Mouse (Mus musculus): ENCODE data around the gene Lrrc74b. TPM values are rescaled to one million over a fixed set of nuclear protein-coding genes. Genes with fewer than 3 reads are reported as not detected.
"Not testable (repeated sequence)": the region's sequence is repeated elsewhere in the genome, so short reads cannot be mapped to it uniquely, and the experiment has no call there.

Lrrc74b gene
- polyA plus RNA-seq, 1 experiment from 2014 or later = 0.05 TPM

GRCm38 (mm10) chr16:17556180-17556579, 4.9 kb downstream of the Lrrc74b start:
- no peak overlapping the region for H3K9ac ChIP-seq (replicated peaks)
- WGBS (ENCODE audit: insufficient replicate concordance) = 81% methylated on average over 4 of the region's 4 CpGs
- DNase-seq (no peak), ATAC-seq (no peak)
- H3K4me2 ChIP-seq (ENCODE audit: low read depth, low read length) = no peak overlapping the region
- no peaks in the 10 kb centered on the region for H3K9me3 ChIP-seq (ENCODE audit: low read length)
- H3K27me3 ChIP-seq (ENCODE audit: insufficient read depth, low read length) = 0 out of 2 replicates have a peak, but pooled peaks cover 2% of the 10 kb centered on the region
- TF ChIP-seq EP300 (IDR thresholded peaks at IDR 0.05; ENCODE audit: low read depth) (no peak), CTCF (IDR thresholded peaks at IDR 0.05; ENCODE audit: low read depth) (no peak)
- no peak overlapping the region for H3K4me3 ChIP-seq (ENCODE audit: low read depth, low read length)
- H3K36me3 ChIP-seq (replicated peaks; ENCODE audit: insufficient read depth, low read length) = no peaks in the 10 kb centered on the region
- peaks cover 31% of the 10 kb centered on the region for H3K4me1 ChIP-seq (ENCODE audit: insufficient read depth)
- no peak overlapping the region for H3K27ac ChIP-seq (ENCODE audit: low read depth)

- not testable (repeated sequence) for DNase-seq; ATAC-seq; H3K9me3 ChIP-seq (ENCODE audit: low read length); H3K27me3 ChIP-seq (ENCODE audit: insufficient read depth, low read length); H3K36me3 ChIP-seq (replicated peaks; ENCODE audit: insufficient read depth, low read length); H3K4me3 ChIP-seq (ENCODE audit: low read depth, low read length); H3K27ac ChIP-seq (ENCODE audit: low read depth)
- WGBS (ENCODE audit: insufficient replicate concordance) = 34% methylated on average over 4 of the region's 4 CpGs
- Histone ChIP-seq H3K9ac (replicated peaks) (peak overlapping the region; percentile 11; the same call in 1 of the 2 replicates), H3K4me1 (ENCODE audit: insufficient read depth) (peaks cover 36% of the 10 kb centered on the region), H3K4me2 (ENCODE audit: low read depth, low read length) (peak overlapping the region; percentile 67)
Observed at GRCm38 (mm10) chr16:17554702-17555101, 6.3 kb downstream of the Lrrc74b start.

GRCm38 (mm10) chr16:17553910-17554685, 6.9 kb downstream of the Lrrc74b start:
- Histone ChIP-seq H3K4me1 (ENCODE audit: insufficient read depth) (peaks cover 35% of the 10 kb centered on the region), H3K9ac (replicated peaks) (no peak overlapping the region; the same call in 1 of the 2 replicates)
- DNase-seq = peak; percentile 59

GRCm38 (mm10) chr16:17552837-17553236, 8.2 kb downstream of the Lrrc74b start:
- Histone ChIP-seq H3K36me3 (replicated peaks; ENCODE audit: insufficient read depth, low read length) (no peaks in the 10 kb centered on the region), H3K9ac (replicated peaks) (no peak overlapping the region), H3K9me3 (ENCODE audit: low read length) (peaks cover under 1% of the 10 kb centered on the region; the same call in 1 of the 2 replicates), H3K27ac (ENCODE audit: low read depth) (peak overlapping the region; percentile 69), H3K27me3 (ENCODE audit: insufficient read depth, low read length) (no peaks in the 10 kb centered on the region), H3K4me3 (ENCODE audit: low read depth, low read length) (no peak overlapping the region), H3K4me1 (ENCODE audit: insufficient read depth) (peaks cover 27% of the 10 kb centered on the region), H3K4me2 (ENCODE audit: low read depth, low read length) (no peak overlapping the region)
- TF ChIP-seq CTCF (IDR thresholded peaks at IDR 0.05; ENCODE audit: low read depth) (no peak), EP300 (IDR thresholded peaks at IDR 0.05; ENCODE audit: low read depth) (no peak)
- peak; percentile 78 for ATAC-seq
- WGBS (ENCODE audit: insufficient replicate concordance) = 63% methylated on average over 7 of the region's 7 CpGs
- peak; percentile 38 for DNase-seq

More at GRCm38 (mm10) chr16:17553910-17554685, 6.9 kb downstream of the Lrrc74b start:
- Histone ChIP-seq H3K4me3 (ENCODE audit: low read depth, low read length) (peak overlapping the region; percentile 19; the same call in 1 of the 2 replicates), H3K27me3 (ENCODE audit: insufficient read depth, low read length) (no peaks in the 10 kb centered on the region), H3K9me3 (ENCODE audit: low read length) (no peaks in the 10 kb centered on the region), H3K4me2 (ENCODE audit: low read depth, low read length) (peak overlapping the region; percentile 67), H3K27ac (ENCODE audit: low read depth) (peak overlapping the region; percentile 69; the same call in 1 of the 2 replicates), H3K36me3 (replicated peaks; ENCODE audit: insufficient read depth, low read length) (no peaks in the 10 kb centered on the region)
- TF ChIP-seq EP300 (IDR thresholded peaks at IDR 0.05; ENCODE audit: low read depth) (no peak), CTCF (IDR thresholded peaks at IDR 0.05; ENCODE audit: low read depth) (no peak)
- WGBS (ENCODE audit: insufficient replicate concordance) = 13% methylated on average over 18 of the region's 18 CpGs
- peak; percentile 57 for ATAC-seq

- 62% methylated on average over 2 of the region's 2 CpGs for WGBS (ENCODE audit: insufficient replicate concordance)
- Histone ChIP-seq H3K4me1 (ENCODE audit: insufficient read depth) (no peaks in the 10 kb centered on the region), H3K27me3 (ENCODE audit: insufficient read depth, low read length) (no peaks in the 10 kb centered on the region), H3K9ac (replicated peaks) (no peak overlapping the region), H3K27ac (ENCODE audit: low read depth) (no peak overlapping the region), H3K9me3 (ENCODE audit: low read length) (no peaks in the 10 kb centered on the region; the same call in 1 of the 2 replicates), H3K4me3 (ENCODE audit: low read depth, low read length) (no peak overlapping the region), H3K4me2 (ENCODE audit: low read depth, low read length) (no peak overlapping the region), H3K36me3 (replicated peaks; ENCODE audit: insufficient read depth, low read length) (no peaks in the 10 kb centered on the region)
- TF ChIP-seq EP300 (IDR thresholded peaks at IDR 0.05; ENCODE audit: low read depth) (no peak), CTCF (IDR thresholded peaks at IDR 0.05; ENCODE audit: low read depth) (no peak)
- no peak for DNase-seq
- no peak for ATAC-seq
Observed at GRCm38 (mm10) chr16:17542632-17543031, 18.4 kb downstream of the Lrrc74b start.

- no peaks in the 10 kb centered on the region for H3K9me3 ChIP-seq (ENCODE audit: low read length)
- TF ChIP-seq CTCF (IDR thresholded peaks at IDR 0.05; ENCODE audit: low read depth) = no peak
- no peak for DNase-seq
- H3K27ac ChIP-seq (ENCODE audit: low read depth) = no peak overlapping the region
- WGBS (ENCODE audit: insufficient replicate concordance) = 80% methylated on average over 3 of the region's 3 CpGs
- H3K36me3 ChIP-seq (replicated peaks; ENCODE audit: insufficient read depth, low read length) = no peaks in the 10 kb centered on the region
- H3K4me1 ChIP-seq (ENCODE audit: insufficient read depth) = peaks cover 6% of the 10 kb centered on the region
- no peak overlapping the region for H3K9ac ChIP-seq (replicated peaks)
- H3K4me2 ChIP-seq (ENCODE audit: low read depth, low read length) = no peak overlapping the region
- no peak overlapping the region for H3K4me3 ChIP-seq (ENCODE audit: low read depth, low read length)
- ATAC-seq = no peak
- no peaks in the 10 kb centered on the region for H3K27me3 ChIP-seq (ENCODE audit: insufficient read depth, low read length)
Observed at GRCm38 (mm10) chr16:17536584-17536983, 24.5 kb downstream of the Lrrc74b start.

Measured in liver, postnatal 0 days (tissue).